Mouse (Mus musculus): ENCODE results near the gene Tcf25.

DNA sequence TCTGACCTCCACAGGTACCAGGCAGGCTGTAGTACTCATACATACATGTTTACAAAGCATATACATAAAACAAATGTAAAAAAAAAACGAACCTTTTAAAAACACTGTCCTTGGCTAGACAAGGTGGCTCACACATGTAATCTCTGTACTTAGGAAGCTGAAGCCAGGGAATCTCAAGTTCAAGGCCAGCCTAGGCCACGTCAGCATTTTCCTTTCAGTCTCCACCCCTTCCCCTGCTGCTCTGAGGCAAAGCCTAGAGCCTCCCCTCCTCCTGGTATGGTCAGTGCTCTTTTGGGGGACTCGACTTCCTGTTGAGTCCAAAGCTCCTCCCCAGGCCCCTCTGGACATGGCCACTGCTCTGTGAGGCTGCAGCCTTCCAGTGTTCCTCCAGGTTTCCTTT is 13.5 kb downstream of the Tcf25 start:
- TF ChIP-seq POLR2A (IDR thresholded peaks at IDR 0.05; ENCODE audit: low read depth, low read length): no peak
- TF ChIP-seq CTCF (IDR thresholded peaks at IDR 0.05; ENCODE audit: borderline replicate concordance, insufficient read depth, low read length): no peak
